Mouse (Mus musculus) urinary bladder, adult 18-20 months (tissue): ENCODE measurements around the gene Prickle4.
A peak's percentile ranks its signal among the peaks of the same experiment; 100 is the strongest.

Experiments
- DNase-seq, 2 experiments: peaks; one replicate each; pipeline ENCODE4 v3.0.0; 2022; ENCODE audit warnings: low spot score in 2 of 2, mixed read lengths in 2 of 2

Prickle4 gene

GRCm38 (mm10) chr17:47694503-47695336 lies at the start of gene Prickle4:
TSS of gene Prickle4 (minus strand) at chr17:47694736.
- DNase-seq, result peak; percentile 95

GRCm38 (mm10) chr17:47744086-47744485 lies 49.5 kb upstream of the Prickle4 start:
- no peak for DNase-seq

- DNase-seq, result no peak
These were observed 48.6 kb upstream of the Prickle4 start for GRCm38 (mm10) chr17:47742991-47743734.

- DNase-seq, result no peak
These were observed 45.6 kb upstream of the Prickle4 start for GRCm38 (mm10) chr17:47740186-47740585.

GRCm38 (mm10) chr17:47738879-47739798 lies 44.6 kb upstream of the Prickle4 start:
- DNase-seq, result no peak

GRCm38 (mm10) chr17:47738066-47738878 lies 43.7 kb upstream of the Prickle4 start:
- DNase-seq, result peak in 1 of 2 experiments; percentile 33

GRCm38 (mm10) chr17:47737271-47738065 lies 42.9 kb upstream of the Prickle4 start:
- peak; percentile 87 for DNase-seq

- peak; percentile 93 to 95 for DNase-seq
These were observed 42.3 kb upstream of the Prickle4 start, which contains the start of gene Tfeb for GRCm38 (mm10) chr17:47736856-47737255. TSS of gene Tfeb (plus strand) at chr17:47737030.

- no peak for DNase-seq
These were observed 41.1 kb upstream of the Prickle4 start for GRCm38 (mm10) chr17:47735553-47736100.

GRCm38 (mm10) chr17:47730633-47731575 lies 36.4 kb upstream of the Prickle4 start:
- DNase-seq, result no peak

- DNase-seq, result no peak
These were observed 32.0 kb upstream of the Prickle4 start, which contains the start of gene Pgc for GRCm38 (mm10) chr17:47726566-47726965. TSS of gene Pgc (plus strand) at chr17:47726842.

- DNase-seq, result no peak
These were observed 26.6 kb upstream of the Prickle4 start for GRCm38 (mm10) chr17:47721183-47721582.

- no peak for DNase-seq
These were observed 20.5 kb upstream of the Prickle4 start for GRCm38 (mm10) chr17:47715037-47715436.

- no peak for DNase-seq
These were observed 18.5 kb upstream of the Prickle4 start for GRCm38 (mm10) chr17:47712889-47713571.

GRCm38 (mm10) chr17:47711883-47712282 lies 17.3 kb upstream of the Prickle4 start:
- DNase-seq, result no peak

- no peak for DNase-seq
These were observed 15.5 kb upstream of the Prickle4 start for GRCm38 (mm10) chr17:47710036-47710435.

- DNase-seq, result no peak
These were observed 14.4 kb upstream of the Prickle4 start for GRCm38 (mm10) chr17:47708972-47709371.

- DNase-seq, result no peak
These were observed 13.4 kb upstream of the Prickle4 start for GRCm38 (mm10) chr17:47707961-47708360.
